Mouse (Mus musculus): ENCODE measurements around the gene Skiv2l. TPM values are rescaled to one million over a fixed set of nuclear protein-coding genes. Genes with fewer than 3 reads are reported as not detected.

The Skiv2l gene
- polyA plus RNA-seq, 2 experiments = 15.0 to 21.4 TPM

- DNase-seq (ENCODE audit: low read depth in 3 of 3, low spot score in 3 of 3) (no peak), ATAC-seq (ENCODE audit: insufficient read depth) (no peak)
- H3K9me3 ChIP-seq (ENCODE audit: control insufficient read depth, low read length) = no peaks in the 10 kb centered on the region
- H3K4me2 ChIP-seq (ENCODE audit: low read depth) = peak overlapping the region; percentile 97
- TF ChIP-seq EP300 (IDR thresholded peaks at IDR 0.05; ENCODE audit: low read depth) (no peak), CTCF (IDR thresholded peaks at IDR 0.05; ENCODE audit: low read depth) (0 out of 2 replicates have a peak, but pooled peaks have one; percentile 4)
- H3K27ac ChIP-seq = peak overlapping the region; percentile 75
- no peaks in the 10 kb centered on the region; the same call in none of the 2 replicates for H3K36me3 ChIP-seq (replicated peaks; ENCODE audit: control insufficient read depth, insufficient read depth, low read depth)
- peak overlapping the region; percentile 64 to 85 for H3K4me3 ChIP-seq (ENCODE audit: insufficient read depth in 1 of 2, low read depth in 2 of 2, low read length in 2 of 2)
- peaks cover 9 to 22% of the 10 kb centered on the region in 2 experiments for H3K4me1 ChIP-seq (replicated peaks; ENCODE audit: control insufficient read depth in 2 of 2, insufficient read depth in 2 of 2, low read length in 1 of 2)
- no peaks in the 10 kb centered on the region for H3K27me3 ChIP-seq (ENCODE audit: control insufficient read depth, insufficient read depth, low read length)
- WGBS (ENCODE audit: insufficient replicate concordance) = 5% methylated on average over 10 of the region's 10 CpGs
- peak overlapping the region; percentile 85 for H3K9ac ChIP-seq (replicated peaks)
Observed at GRCm38 (mm10) chr17:34897373-34898159, 47.6 kb upstream of the Skiv2l start.

- Histone ChIP-seq H3K4me2 (ENCODE audit: low read depth) (no peak overlapping the region), H3K4me3 (ENCODE audit: insufficient read depth in 1 of 2, low read depth in 2 of 2, low read length in 2 of 2) (no peak overlapping the region), H3K27ac (no peak overlapping the region), H3K27me3 (ENCODE audit: control insufficient read depth, insufficient read depth, low read length) (no peaks in the 10 kb centered on the region), H3K9me3 (ENCODE audit: control insufficient read depth, low read length) (no peaks in the 10 kb centered on the region), H3K4me1 (replicated peaks; ENCODE audit: control insufficient read depth in 2 of 2, insufficient read depth in 2 of 2, low read length in 1 of 2) (peaks cover 9 to 22% of the 10 kb centered on the region in 2 experiments), H3K36me3 (replicated peaks; ENCODE audit: control insufficient read depth, insufficient read depth, low read depth) (no peaks in the 10 kb centered on the region; the same call in none of the 2 replicates), H3K9ac (replicated peaks) (no peak overlapping the region)
- TF ChIP-seq CTCF (IDR thresholded peaks at IDR 0.05; ENCODE audit: low read depth) (no peak), EP300 (IDR thresholded peaks at IDR 0.05; ENCODE audit: low read depth) (no peak)
- ATAC-seq (ENCODE audit: insufficient read depth) (no peak), DNase-seq (ENCODE audit: low read depth in 3 of 3, low spot score in 3 of 3) (no peak)
- 67% methylated on average over 17 of the region's 17 CpGs for WGBS (ENCODE audit: insufficient replicate concordance)
Observed at GRCm38 (mm10) chr17:34896366-34896765, 46.4 kb upstream of the Skiv2l start.

- Histone ChIP-seq H3K36me3 (replicated peaks; ENCODE audit: control insufficient read depth, insufficient read depth, low read depth) (no peaks in the 10 kb centered on the region), H3K9ac (replicated peaks) (no peak overlapping the region), H3K4me1 (replicated peaks; ENCODE audit: control insufficient read depth in 2 of 2, insufficient read depth in 2 of 2, low read length in 1 of 2) (peaks cover 9 to 22% of the 10 kb centered on the region in 2 experiments), H3K27ac (no peak overlapping the region), H3K9me3 (ENCODE audit: control insufficient read depth, low read length) (no peaks in the 10 kb centered on the region), H3K4me2 (ENCODE audit: low read depth) (no peak overlapping the region), H3K4me3 (ENCODE audit: insufficient read depth in 1 of 2, low read depth in 2 of 2, low read length in 2 of 2) (no peak overlapping the region), H3K27me3 (ENCODE audit: control insufficient read depth, insufficient read depth, low read length) (no peaks in the 10 kb centered on the region)
- WGBS (ENCODE audit: insufficient replicate concordance) = 90% methylated on average over 15 of the region's 15 CpGs
- TF ChIP-seq EP300 (IDR thresholded peaks at IDR 0.05; ENCODE audit: low read depth) (no peak), CTCF (IDR thresholded peaks at IDR 0.05; ENCODE audit: low read depth) (no peak)
- no peak for ATAC-seq (ENCODE audit: insufficient read depth)
- no peak for DNase-seq (ENCODE audit: low read depth in 3 of 3, low spot score in 3 of 3)
Observed at GRCm38 (mm10) chr17:34895724-34896123, 45.7 kb upstream of the Skiv2l start.

GRCm38 (mm10) chr17:34894801-34895530 lies 45.0 kb upstream of the Skiv2l start:
- Histone ChIP-seq H3K27me3 (ENCODE audit: control insufficient read depth, insufficient read depth, low read length) (no peaks in the 10 kb centered on the region), H3K9me3 (ENCODE audit: control insufficient read depth, low read length) (no peaks in the 10 kb centered on the region), H3K4me1 (replicated peaks; ENCODE audit: control insufficient read depth in 2 of 2, insufficient read depth in 2 of 2, low read length in 1 of 2) (peaks cover 9 to 18% of the 10 kb centered on the region in 2 experiments), H3K4me2 (ENCODE audit: low read depth) (peak overlapping the region; percentile 96), H3K36me3 (replicated peaks; ENCODE audit: control insufficient read depth, insufficient read depth, low read depth) (no peaks in the 10 kb centered on the region), H3K27ac (peak overlapping the region; percentile 50), H3K4me3 (ENCODE audit: insufficient read depth in 1 of 2, low read depth in 2 of 2, low read length in 2 of 2) (peak overlapping the region; percentile 56 to 68), H3K9ac (replicated peaks) (peak overlapping the region; percentile 75)
- DNase-seq (ENCODE audit: low read depth in 3 of 3, low spot score in 3 of 3) = no peak
- TF ChIP-seq EP300 (IDR thresholded peaks at IDR 0.05; ENCODE audit: low read depth) (no peak), CTCF (IDR thresholded peaks at IDR 0.05; ENCODE audit: low read depth) (no peak)
- 17% methylated on average over 48 of the region's 51 CpGs for WGBS (ENCODE audit: insufficient replicate concordance)
- ATAC-seq (ENCODE audit: insufficient read depth) = no peak
